Mouse (Mus musculus): ENCODE measurements around the gene Hsf3. TPM values are rescaled to one million over a fixed set of nuclear protein-coding genes. Genes with fewer than 3 reads are reported as not detected.
"Not testable (repeated sequence)": the region's sequence is repeated elsewhere in the genome, so short reads cannot be mapped to it uniquely, and the experiment has no call there.

Hsf3 gene
- 0.22 TPM in 1 of 2 replicates, not detected in the other for total RNA-seq (2021)
- long read RNA-seq, experiment 1 = 0 reads
- long read RNA-seq, experiment 2 = 0 reads

GRCm38 (mm10) chrX:96456201-96456963, at the start of gene Hsf3:
TSS of gene Hsf3 (minus strand) at chrX:96456294.
- peak; percentile 61 for DNase-seq

- DNase-seq = no peak
These were observed 45.5 kb upstream of the Hsf3 start for GRCm38 (mm10) chrX:96501580-96501979.

- no peak for DNase-seq
These were observed 945 bp downstream of the Hsf3 start, which contains the start of gene Heph for GRCm38 (mm10) chrX:96455149-96455548. TSS of gene Heph (plus strand) at chrX:96455359.

- no peak for DNase-seq
These were observed 36.7 kb downstream of the Hsf3 start for GRCm38 (mm10) chrX:96419383-96419782.

- DNase-seq = no peak
These were observed 38.4 kb downstream of the Hsf3 start for GRCm38 (mm10) chrX:96417733-96418132.

GRCm38 (mm10) chrX:96416970-96417369, 39.1 kb downstream of the Hsf3 start:
- DNase-seq = no peak

GRCm38 (mm10) chrX:96415351-96415750, 40.7 kb downstream of the Hsf3 start:
- not testable (repeated sequence) for DNase-seq

- no peak for DNase-seq
These were observed 117.0 kb downstream of the Hsf3 start for GRCm38 (mm10) chrX:96339108-96339507.

GRCm38 (mm10) chrX:96329764-96330163, 126.3 kb downstream of the Hsf3 start:
- peak; percentile 3 for DNase-seq

GRCm38 (mm10) chrX:96293338-96293737, 162.8 kb downstream of the Hsf3 start, which contains the start of gene Vsig4:
TSS of gene Vsig4 (minus strand) at chrX:96293438.
- no peak for DNase-seq

GRCm38 (mm10) chrX:96256509-96256908, 199.6 kb downstream of the Hsf3 start:
- no peak for DNase-seq

Other genes with a start within 250 kb of the Hsf3 start
- 0.34 and 3.2 TPM in 2 replicates for gene Vsig4, start 162.9 kb downstream of the Hsf3 start, total RNA-seq (2021)
- gene Heph, start 935 bp downstream of the Hsf3 start, total RNA-seq (2021) = 10.2 and 12.4 TPM in 2 replicates